Comparison of ENCODE assay signal across 9 mouse cellular contexts in genomic region chr19:32792610-32793009, GRCm38 (mm10). TPM values are rescaled to one million over a fixed set of nuclear protein-coding genes. Genes with fewer than 3 reads are reported as not detected.
DNase-seq lines count a peak whose midpoint lies in the region; ATAC-seq and TF ChIP-seq lines count a peak whose summit lies in the region.
"Had no signal": no experiment of that assay in that cellular context is flagged by ENCODE, and none has a peak within 500 bp of the region (broad histone marks: within the 10 kb centered on the region; RNA-seq: fewer than 3 reads in every experiment).

No protein-coding gene starts in this region.

- no peaks in the 10 kb centered on the region for H3K4me1 ChIP-seq in embryonic facial prominence, embryonic 11.5 days (ENCODE audit: control insufficient read depth, insufficient read depth, low read length)
- peaks cover 63% of the 10 kb centered on the region for H3K4me1 ChIP-seq in embryonic facial prominence, embryonic 10.5 days
- H3K4me1 ChIP-seq in kidney, postnatal 0 days (replicated peaks; ENCODE audit: insufficient read depth, low read length) = peaks cover 11% of the 10 kb centered on the region

- no peak overlapping the region for H3K4me2 ChIP-seq in embryonic facial prominence, embryonic 11.5 days (ENCODE audit: low read depth, low read length)
- H3K4me2 ChIP-seq in kidney, postnatal 0 days (ENCODE audit: low read length) = no peak overlapping the region

- H3K27me3 ChIP-seq in embryonic facial prominence, embryonic 11.5 days (ENCODE audit: control insufficient read depth, insufficient read depth, low read length) = no peaks in the 10 kb centered on the region
- H3K27me3 ChIP-seq in embryonic facial prominence, embryonic 10.5 days (replicated peaks; ENCODE audit: low read depth, poor library complexity, severe bottlenecking) = no peaks in the 10 kb centered on the region
- no peaks in the 10 kb centered on the region for H3K27me3 ChIP-seq in kidney, postnatal 0 days (ENCODE audit: insufficient read depth, low read length)

- WGBS in embryonic facial prominence, embryonic 11.5 days = 48% methylated on average over 6 of the region's 6 CpGs
- 61% methylated on average over 6 of the region's 6 CpGs for WGBS in embryonic facial prominence, embryonic 10.5 days
- WGBS in kidney, postnatal 0 days = 11% methylated on average over 6 of the region's 6 CpGs

- no peaks in the 10 kb centered on the region for H3K36me3 ChIP-seq in embryonic facial prominence, embryonic 11.5 days (replicated peaks; ENCODE audit: control insufficient read depth, insufficient read depth, low read depth, low read length)
- no peaks in the 10 kb centered on the region for H3K36me3 ChIP-seq in embryonic facial prominence, embryonic 10.5 days (replicated peaks)
- H3K36me3 ChIP-seq in kidney, postnatal 0 days (ENCODE audit: insufficient read depth, low read length) = no peaks in the 10 kb centered on the region

- no peak overlapping the region for H3K27ac ChIP-seq in embryonic facial prominence, embryonic 11.5 days (replicated peaks; ENCODE audit: low read depth, low read length)
- no peak overlapping the region for H3K27ac ChIP-seq in embryonic facial prominence, embryonic 10.5 days (replicated peaks)
- no peak overlapping the region for H3K27ac ChIP-seq in kidney, postnatal 0 days

- H3K4me3 ChIP-seq in embryonic facial prominence, embryonic 11.5 days (ENCODE audit: low read depth, low read length) = no peak overlapping the region
- H3K4me3 ChIP-seq in embryonic facial prominence, embryonic 10.5 days = no peak overlapping the region
- no peak overlapping the region for H3K4me3 ChIP-seq in kidney, postnatal 0 days (replicated peaks; ENCODE audit: low read depth, low read length)
- H3K4me3 ChIP-seq: erythroblast, embryonic 14.5 days had no signal

- ATAC-seq in embryonic facial prominence, embryonic 11.5 days (replicated peaks; ENCODE audit: insufficient number of reproducible peaks, low FRiP score, low TSS enrichment, low read depth) = no peak
- no peak for ATAC-seq in kidney, postnatal 0 days (replicated peaks; ENCODE audit: low FRiP score, low read depth)
- ATAC-seq in megakaryocyte progenitor cell, adult 5-6 weeks (replicated peaks; ENCODE audit: poor library complexity) = peak; percentile 45

- no peak for TF ChIP-seq CTCF in kidney, postnatal 0 days (IDR thresholded peaks at IDR 0.05; ENCODE audit: low read depth)

- peak; percentile 39 for DNase-seq in embryonic facial prominence, embryonic 11.5 days (ENCODE audit: low spot score)
- DNase-seq in embryonic facial prominence, embryonic 10.5 days (ENCODE audit: low spot score) = no peak
- DNase-seq in MEL-GATA-1-ER (ENCODE audit: extremely low read depth, low read depth) = peak; percentile 73
- peak; percentile 84 to 90 for DNase-seq in cerebellum, postnatal 14 days
- DNase-seq in heart, adult 9 months (ENCODE audit: low spot score in 2 of 2) = peak; percentile 47 to 67
- DNase-seq in kidney, postnatal 0 days (ENCODE audit: low spot score) = peak; percentile 87
- peak; percentile 27 to 73 for DNase-seq in urinary bladder, postnatal 4 days (ENCODE audit: low spot score in 2 of 2)

- H3K9ac ChIP-seq in embryonic facial prominence, embryonic 11.5 days (replicated peaks; ENCODE audit: low read length) = no peak overlapping the region
- no peak overlapping the region for H3K9ac ChIP-seq in kidney, postnatal 0 days (ENCODE audit: low read depth, low read length)

- H3K9me3 ChIP-seq in embryonic facial prominence, embryonic 11.5 days (replicated peaks; ENCODE audit: control insufficient read depth, low read length) = no peaks in the 10 kb centered on the region
- no peaks in the 10 kb centered on the region for H3K9me3 ChIP-seq in embryonic facial prominence, embryonic 10.5 days
- H3K9me3 ChIP-seq in kidney, postnatal 0 days (replicated peaks; ENCODE audit: low read length) = no peaks in the 10 kb centered on the region

RNA-seq across cellular contexts. Expression of gene Pten, which starts 35.3 kb away (rescaled TPM):
- 7.4 and 8.4 TPM in 2 replicates for polyA plus RNA-seq in embryonic facial prominence, embryonic 11.5 days (2014; fragmentation: Nextera tagmentation; extraction: Ambion mirVana)
- 6.7 and 6.9 TPM in 2 replicates for polyA plus RNA-seq in embryonic facial prominence, embryonic 10.5 days (2016; fragmentation: Nextera tagmentation; extraction: Ambion mirVana)
- polyA plus RNA-seq in kidney, postnatal 0 days (2015; fragmentation: Nextera tagmentation; extraction: Ambion mirVana) = 8.9 and 9.2 TPM in 2 replicates
- total RNA-seq in megakaryocyte progenitor cell, adult 5-6 weeks (2015) = 97.4 and 97.8 TPM in 2 replicates
- total RNA-seq in megakaryocyte progenitor cell, adult 5-6 weeks (2017) = 92.9 and 97.4 TPM in 2 replicates

RNA-seq across cellular contexts. Expression of gene Atad1, which starts 53.0 kb away (rescaled TPM):
- polyA plus RNA-seq in embryonic facial prominence, embryonic 11.5 days (2014; fragmentation: Nextera tagmentation; extraction: Ambion mirVana) = 85.9 and 98.4 TPM in 2 replicates
- polyA plus RNA-seq in embryonic facial prominence, embryonic 10.5 days (2016; fragmentation: Nextera tagmentation; extraction: Ambion mirVana) = 66.6 and 71.8 TPM in 2 replicates
- 79.2 and 83.7 TPM in 2 replicates for polyA plus RNA-seq in kidney, postnatal 0 days (2015; fragmentation: Nextera tagmentation; extraction: Ambion mirVana)
- 88.9 and 89.5 TPM in 2 replicates for total RNA-seq in megakaryocyte progenitor cell, adult 5-6 weeks (2015)
- 64.2 and 68.4 TPM in 2 replicates for total RNA-seq in megakaryocyte progenitor cell, adult 5-6 weeks (2017)
